Mouse (Mus musculus) left cerebral cortex, adult 6 months (tissue): Measurements from ENCODE around the gene Tti1. TPM values are rescaled to one million over a fixed set of nuclear protein-coding genes. Genes with fewer than 3 reads are reported as not detected.

Experiments
- long read RNA-seq, 2 experiments: library from polyadenylated mRNA; unstranded; transcript quantifications; one replicate each; pipeline ENCODE4 v2.0.0; 2019 to 2020
- polyA plus RNA-seq: library from polyadenylated mRNA; unstranded; fragments of <200 nt; fragmentation: Nextera tagmentation; gene quantifications from 2 replicates; pipeline ENCODE4 v1.2.3, GENCODE M21; 2021

Gene Tti1
- 6.3 and 6.5 TPM in 2 replicates for polyA plus RNA-seq
- long read RNA-seq, experiment 1, transcript Tti1-201 (8 exons, 3,830 nt), result major isoform, 33 of 51 reads
- long read RNA-seq, experiment 1, transcript Tti1-202 (7 exons, 3,765 nt), result minor isoform, 9 of 51 reads
- long read RNA-seq, experiment 1, partial matches to known transcripts, result 0 of 51 reads
- long read RNA-seq, experiment 1, other reads (novel, unspliced or antisense), result 9 of 51 reads
- long read RNA-seq, experiment 2, partial matches to known transcripts, result 0 of 6 reads
- long read RNA-seq, experiment 2, other reads (novel, unspliced or antisense), result 1 of 6 reads

GRCm38 (mm10) chr2:158028354-158028863, at the start of gene Tti1, which contains the start of gene Rprd1b:
Gene Tti1 (minus strand): TSS chr2:158028433.
Gene Rprd1b (plus strand): TSS chr2:158028497.

Other genes starting within 250 kb of the Tti1 start
- 1.8 and 7.9 TPM in 2 replicates for gene Vstm2l, start 113.8 kb downstream of the Tti1 start, polyA plus RNA-seq
- 14.6 and 21.7 TPM in 2 replicates for gene Rprd1b, start 64 bp upstream of the Tti1 start, polyA plus RNA-seq
- gene Tgm2, start 118.0 kb upstream of the Tti1 start, polyA plus RNA-seq, result 4.4 and 4.7 TPM in 2 replicates
- 1.9 TPM in 2 replicates for gene D630003M21Rik, start 200.8 kb upstream of the Tti1 start, polyA plus RNA-seq
- gene Bpi, start 229.7 kb upstream of the Tti1 start, polyA plus RNA-seq, result not detected in 2 replicates